Mouse (Mus musculus): ENCODE measurements around the gene Igf1r. TPM values are rescaled to one million over a fixed set of nuclear protein-coding genes. Genes with fewer than 3 reads are reported as not detected.

Gene Igf1r
- total RNA-seq, 2 experiments from 2014 or later: 32.5 to 38.4 TPM

DNA sequence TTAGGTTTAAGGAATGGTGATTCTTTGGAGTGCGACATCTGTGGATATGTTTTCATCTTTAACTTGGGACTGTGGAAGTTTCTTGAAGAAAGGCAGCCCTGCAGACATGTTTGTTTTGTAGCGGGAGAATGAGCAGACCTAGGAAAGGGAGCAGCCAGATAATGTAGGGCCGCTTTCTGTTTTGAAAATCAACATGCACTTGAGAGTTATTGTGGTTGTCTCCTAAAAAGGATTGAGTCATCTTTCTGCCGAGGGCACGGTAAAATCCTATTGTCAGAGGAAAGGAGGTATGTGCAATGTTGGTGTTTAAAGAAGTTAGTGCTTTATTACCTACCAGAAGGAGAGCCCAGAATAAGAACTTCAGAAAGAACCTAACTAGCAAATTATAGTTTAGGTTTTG lies 2.6 kb downstream of the Igf1r start:
- DNase-seq (ENCODE audit: extremely low spot score in 1 of 2, low spot score in 1 of 2): no peak

DNA sequence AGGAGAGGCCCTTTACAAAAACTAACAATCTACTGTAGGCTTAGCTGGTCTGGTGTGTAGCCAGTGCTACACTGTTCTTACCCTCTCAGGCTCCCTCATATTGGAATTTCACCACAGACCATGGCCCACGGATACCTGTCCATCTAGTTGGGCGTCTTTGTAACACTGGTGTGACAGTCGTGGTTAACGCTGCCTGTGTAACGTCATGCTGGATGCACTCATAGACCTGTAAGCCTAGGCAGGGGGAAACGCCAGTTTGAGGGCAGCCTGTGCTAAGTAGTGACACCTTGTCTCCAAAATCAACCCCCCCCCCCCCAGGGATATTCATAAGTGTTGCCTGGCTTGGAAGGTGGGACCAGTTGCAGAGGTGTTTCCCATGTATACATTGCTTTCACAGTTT lies 4.7 kb downstream of the Igf1r start:
- DNase-seq (ENCODE audit: extremely low spot score in 1 of 2, low spot score in 1 of 2): no peak

DNA sequence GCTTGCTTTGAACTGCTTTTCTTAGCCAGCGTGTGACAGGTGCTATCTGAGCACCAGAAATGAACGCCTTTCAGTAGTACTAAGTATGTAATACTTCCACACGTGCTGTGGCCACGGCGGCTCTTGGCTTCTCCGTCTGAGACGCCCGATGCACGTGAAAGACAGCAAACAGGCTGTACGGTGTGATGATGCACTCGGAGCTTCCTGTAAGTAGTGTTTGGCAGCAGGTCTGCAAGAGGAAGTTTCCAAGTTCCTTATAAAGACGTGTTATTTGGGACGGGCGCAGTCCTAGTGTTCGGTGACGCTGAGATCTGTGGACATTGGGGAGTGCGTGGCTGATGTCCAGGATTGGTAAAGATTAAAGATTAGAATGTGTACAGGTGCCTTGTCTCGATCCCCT lies 5.4 kb downstream of the Igf1r start:
- DNase-seq (ENCODE audit: extremely low spot score in 1 of 2, low spot score in 1 of 2): no peak

DNA sequence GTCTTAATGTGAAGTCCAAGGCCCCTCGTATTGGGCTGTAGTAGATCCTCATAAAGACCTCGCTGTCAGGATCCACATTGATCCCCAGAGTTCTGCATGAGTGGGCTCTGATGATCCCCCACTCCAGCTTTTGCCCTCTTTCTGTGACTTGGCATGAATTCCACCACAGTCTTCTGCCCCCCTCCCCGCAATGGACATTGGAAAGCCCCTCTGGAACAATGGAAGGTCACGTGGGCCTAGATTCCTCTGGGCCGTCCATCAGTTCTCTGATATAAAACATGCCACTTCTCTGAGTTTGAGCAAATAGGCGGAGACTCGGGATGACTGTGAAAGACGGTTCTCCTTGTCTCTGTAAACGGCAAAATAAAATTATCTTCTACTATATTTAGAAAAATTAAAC lies 8.1 kb downstream of the Igf1r start:
- no peak for DNase-seq (ENCODE audit: extremely low spot score in 1 of 2, low spot score in 1 of 2)

DNA sequence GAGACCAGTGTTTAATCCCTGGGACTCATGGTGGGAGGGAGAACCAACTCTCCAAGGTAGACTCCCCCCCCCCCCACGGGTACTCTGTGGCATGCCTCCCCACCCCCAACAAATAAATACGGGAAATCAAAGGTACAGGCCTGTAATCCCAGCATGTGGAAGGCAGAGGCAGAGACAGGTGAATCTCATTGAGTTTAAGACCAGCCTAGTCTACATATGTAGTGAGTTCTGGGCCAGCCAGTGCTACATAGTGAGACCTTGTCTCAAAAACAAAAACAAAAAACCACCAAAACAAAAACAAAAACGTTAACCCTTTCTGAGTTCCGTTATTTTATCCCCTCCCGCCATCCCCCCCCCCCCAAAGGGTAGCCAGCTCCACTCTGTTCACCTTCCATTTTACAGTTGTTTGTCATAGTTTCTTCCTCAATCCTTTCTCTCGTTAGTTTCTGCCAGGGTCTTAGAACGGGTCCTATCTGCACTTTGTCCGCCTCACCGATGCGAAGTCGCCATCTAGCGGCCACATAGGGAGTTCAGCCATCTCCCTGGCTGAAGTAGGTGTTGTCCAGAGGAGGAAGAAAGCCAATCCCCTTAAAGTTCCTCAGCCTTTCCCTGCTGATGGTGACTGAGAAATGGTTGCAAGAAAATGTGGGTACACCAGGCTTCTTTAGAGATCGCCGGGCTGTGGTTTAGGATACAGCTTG lies 9.1 kb downstream of the Igf1r start:
- peak; percentile 62 to 82 for DNase-seq (ENCODE audit: extremely low spot score in 1 of 2, low spot score in 1 of 2)

DNA sequence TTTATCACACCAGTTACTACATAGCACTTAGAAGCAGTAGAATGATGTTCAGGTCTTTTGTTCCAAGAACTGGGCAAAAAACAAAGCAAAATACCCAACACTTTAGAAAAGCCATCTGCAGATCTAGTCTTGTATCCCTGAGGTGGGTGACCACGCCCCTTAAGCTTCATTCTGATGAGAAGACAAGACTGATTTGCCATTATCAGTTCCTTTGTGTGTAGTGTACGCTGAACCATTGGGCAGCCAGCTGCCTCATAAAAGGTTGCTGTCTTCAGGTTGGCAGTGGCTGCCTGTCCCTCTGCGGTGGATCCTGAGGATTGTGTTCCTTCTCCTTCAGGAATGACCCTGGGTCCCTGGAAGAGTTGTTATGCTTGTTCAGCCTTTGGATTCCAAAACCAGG lies 11.1 kb downstream of the Igf1r start:
- DNase-seq (ENCODE audit: extremely low spot score in 1 of 2, low spot score in 1 of 2): no peak

DNA sequence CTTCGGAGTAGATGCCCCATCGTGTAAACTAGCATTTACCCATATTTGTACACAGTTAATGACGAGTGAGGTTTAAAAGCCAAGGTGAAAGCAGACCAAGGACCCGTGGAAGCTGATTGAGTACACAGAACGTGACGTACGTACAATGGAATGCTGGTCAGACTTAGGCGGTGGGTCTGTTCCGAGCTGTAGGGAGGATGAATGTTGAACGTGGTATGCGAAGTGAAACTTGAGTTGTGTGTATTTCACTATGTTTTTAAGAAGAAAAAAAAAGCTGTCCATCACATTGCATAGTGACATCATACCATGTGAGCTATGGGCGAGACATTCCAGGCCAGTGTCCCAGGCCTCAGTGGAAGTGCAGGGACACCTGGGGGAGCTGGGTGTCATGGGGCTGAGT lies 15.8 kb downstream of the Igf1r start:
- no peak for DNase-seq (ENCODE audit: extremely low spot score in 1 of 2, low spot score in 1 of 2)

DNA sequence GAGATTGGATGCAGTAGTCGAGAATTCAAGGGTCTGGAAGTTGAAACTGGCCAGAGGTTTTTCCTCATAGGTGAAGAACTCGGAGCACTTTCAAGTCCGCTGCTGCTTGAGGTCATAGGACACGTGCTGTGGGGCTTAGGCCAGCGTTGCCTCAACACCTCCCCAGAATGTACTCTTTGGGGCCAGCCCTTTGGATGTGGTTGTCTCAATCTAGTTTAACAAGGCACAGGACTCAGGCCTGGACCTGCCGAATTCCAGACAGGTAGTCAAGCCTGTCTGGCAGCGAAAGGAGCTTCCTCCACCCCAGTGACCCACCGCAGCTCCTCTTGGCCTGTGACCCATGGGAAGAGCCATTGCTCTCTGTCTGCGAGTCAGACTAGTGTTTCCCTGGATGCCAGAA lies 16.4 kb downstream of the Igf1r start:
- DNase-seq (ENCODE audit: extremely low spot score in 1 of 2, low spot score in 1 of 2): no peak

DNA sequence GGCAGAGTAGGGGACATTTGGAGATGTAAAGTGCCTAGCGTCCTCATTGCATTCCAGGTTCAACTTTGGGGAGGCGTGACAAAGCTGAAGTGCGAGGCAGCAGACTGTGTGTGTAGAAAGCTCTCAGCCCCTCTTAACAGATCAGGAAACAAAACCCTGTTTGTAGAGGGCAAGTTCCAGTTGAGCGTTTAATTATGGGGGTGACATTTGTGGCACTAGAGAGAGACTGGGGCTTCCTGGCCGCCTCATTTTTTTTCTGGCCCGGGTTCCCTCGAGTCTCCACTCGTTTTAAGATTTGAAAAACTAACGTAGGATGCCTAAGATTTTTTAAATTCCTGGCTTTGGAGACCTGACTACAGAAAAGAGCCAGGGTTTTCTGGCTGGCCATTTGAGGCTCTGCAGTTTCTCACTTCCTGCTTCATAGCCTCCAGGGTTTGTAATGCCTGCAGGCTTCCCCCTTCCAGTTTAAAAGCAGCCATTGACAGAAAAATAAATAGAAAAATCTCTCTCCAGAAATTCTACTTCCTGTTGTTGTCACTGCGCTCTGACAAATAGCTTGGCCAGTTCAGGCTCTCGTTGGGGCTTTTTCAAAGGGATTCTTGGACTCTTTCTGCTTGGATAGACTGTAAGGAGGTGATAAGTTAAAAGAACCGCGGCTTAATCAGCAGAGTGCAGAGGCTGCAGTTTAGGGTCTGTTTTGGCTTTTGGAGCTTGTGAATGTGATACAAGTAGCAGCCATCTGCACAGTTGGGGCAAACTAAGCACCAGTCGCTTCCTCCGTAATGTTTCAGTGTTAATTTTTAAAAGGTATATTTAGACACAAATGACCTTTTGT lies 20.8 kb downstream of the Igf1r start:
- DNase-seq (ENCODE audit: extremely low spot score in 1 of 2, low spot score in 1 of 2): no peak

DNA sequence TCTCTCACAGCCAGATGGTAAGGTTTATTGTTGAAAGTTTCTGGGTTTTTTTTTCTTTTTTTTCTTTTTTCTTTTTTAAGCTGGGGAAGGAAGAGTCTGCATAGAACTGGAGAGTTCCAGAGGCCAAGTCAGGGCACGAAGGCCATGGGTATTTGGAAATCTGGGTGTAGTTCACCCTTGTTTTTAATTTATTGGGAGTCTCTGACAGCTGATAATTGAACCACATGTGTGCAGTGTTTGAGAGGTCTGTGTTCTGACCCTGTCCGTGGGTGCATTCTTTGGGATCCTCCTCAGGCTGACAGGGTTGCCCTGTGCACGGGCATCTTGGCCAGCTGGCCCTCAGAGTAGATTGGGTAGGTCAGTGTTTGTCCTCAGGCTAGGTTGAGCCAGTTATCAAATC lies 29.3 kb downstream of the Igf1r start:
- DNase-seq (ENCODE audit: extremely low spot score in 1 of 2, low spot score in 1 of 2): no peak

DNA sequence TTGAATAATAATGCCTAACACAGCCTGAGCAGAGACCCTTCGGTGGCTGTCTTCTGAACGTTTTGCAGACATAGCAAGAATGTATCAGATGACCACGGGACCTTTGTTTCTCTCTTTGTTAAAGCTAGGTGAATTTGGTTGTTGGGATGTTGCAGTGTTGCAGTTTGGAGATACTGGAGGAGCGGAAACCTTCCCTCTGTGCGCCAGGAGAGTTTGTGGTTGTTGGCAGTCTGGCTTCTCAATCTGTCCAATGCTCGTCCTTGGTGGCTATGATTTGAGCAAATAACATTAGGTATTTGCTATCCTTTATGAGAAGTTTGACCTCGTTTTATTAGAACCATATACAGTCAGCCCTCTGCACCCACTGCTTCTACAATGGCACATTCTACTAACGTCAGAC lies 30.2 kb downstream of the Igf1r start:
- no peak for DNase-seq (ENCODE audit: extremely low spot score in 1 of 2, low spot score in 1 of 2)

DNA sequence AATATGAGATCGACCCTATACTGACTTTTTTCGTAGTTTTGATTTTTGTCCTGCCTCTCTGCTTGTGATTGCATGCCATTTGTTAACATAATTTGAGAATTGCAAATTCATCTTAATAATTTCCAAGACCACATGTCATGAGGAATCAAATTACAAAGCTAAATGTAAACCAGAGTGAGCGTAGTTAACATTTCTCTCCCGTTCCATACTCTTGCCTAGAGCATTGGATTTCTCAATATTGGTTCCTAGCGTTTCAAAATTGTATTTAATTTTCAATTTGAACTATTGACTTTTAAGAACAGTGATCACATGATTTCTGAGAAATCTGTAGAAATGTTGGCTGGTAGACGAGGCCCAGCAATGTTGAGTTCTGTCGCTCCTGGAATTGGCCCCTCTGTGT lies 30.8 kb downstream of the Igf1r start:
- no peak for DNase-seq (ENCODE audit: extremely low spot score in 1 of 2, low spot score in 1 of 2)

DNA sequence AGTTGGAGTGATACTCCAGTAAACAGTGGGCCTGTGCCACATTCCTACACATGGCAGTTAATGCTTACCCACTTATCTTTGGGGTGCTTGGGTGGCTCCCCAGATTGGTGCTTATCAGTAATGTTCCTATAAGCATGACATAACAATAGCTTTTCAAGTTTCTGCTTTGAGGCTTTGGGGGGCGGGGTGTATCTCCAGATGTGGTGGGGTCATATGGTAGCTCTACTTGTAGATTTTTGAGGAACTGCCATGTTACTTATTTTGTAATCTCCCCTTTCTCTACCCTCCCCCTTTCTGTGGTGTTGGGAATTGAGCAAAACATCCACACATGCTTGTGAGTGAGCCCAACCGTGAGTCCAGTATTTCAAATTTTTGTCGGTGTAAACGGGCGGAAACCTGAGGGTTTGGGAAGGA lies 32.4 kb downstream of the Igf1r start:
- DNase-seq (ENCODE audit: extremely low spot score in 1 of 2, low spot score in 1 of 2): no peak

DNA sequence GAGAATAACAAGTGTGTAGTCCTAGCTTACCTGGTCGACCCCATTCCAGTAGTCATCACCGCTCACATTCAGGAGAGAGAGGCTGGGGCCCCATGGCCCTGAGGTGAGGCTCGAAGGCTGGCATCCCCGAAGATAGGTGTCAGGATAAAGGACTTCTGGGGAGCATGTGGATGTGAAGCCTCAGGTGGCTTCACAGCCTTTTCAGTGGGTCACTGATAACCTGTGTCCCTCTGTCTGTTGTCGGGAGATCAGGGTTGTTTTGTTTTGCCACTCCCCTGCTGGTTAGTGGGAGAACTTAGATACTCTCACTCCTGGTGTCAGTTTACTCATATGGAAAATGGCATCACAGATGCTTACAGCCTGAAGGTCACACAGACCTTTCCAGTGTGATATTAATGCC lies 32.9 kb downstream of the Igf1r start:
- DNase-seq (ENCODE audit: extremely low spot score in 1 of 2, low spot score in 1 of 2): no peak

DNA sequence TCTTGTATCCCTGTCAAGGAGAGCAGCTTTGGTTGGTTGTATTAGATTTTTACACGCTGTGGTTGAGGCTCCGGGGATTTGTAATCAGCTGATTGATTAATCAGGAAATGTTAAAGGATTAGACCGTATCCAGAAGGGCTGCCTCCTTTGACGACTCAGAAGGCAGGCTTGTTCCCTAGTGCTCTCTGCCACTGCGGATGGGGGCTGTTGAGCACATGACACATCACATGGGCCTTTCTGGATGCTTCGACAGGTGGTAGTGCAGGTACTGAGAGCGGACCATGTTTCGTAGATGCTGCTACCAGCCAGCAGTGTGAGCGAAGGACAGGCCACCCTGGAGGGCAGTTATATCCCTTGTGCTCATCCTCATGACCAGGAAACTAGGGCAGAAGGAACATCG lies 33.6 kb downstream of the Igf1r start:
- no peak for DNase-seq (ENCODE audit: extremely low spot score in 1 of 2, low spot score in 1 of 2)

DNA sequence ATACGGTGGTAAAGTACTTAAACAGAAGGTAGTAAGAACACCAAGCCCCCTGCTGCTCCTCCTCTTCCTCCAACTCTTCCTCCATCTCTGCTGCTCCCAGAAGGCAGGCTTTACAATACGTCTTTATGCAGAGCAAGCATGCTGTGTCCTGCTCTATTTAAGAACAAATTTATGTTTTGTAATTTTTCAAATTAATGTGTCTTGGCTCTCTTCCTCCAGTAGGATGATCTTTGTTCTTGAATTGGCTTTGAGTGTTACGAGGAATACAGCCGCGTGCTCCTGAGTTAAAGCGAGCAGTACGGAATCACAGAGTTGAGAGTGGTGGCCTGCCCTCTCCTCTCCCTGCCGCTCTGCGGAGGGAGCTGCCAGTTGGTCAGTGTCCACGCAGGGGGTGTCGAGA lies 34.2 kb downstream of the Igf1r start:
- no peak for DNase-seq (ENCODE audit: extremely low spot score in 1 of 2, low spot score in 1 of 2)

DNA sequence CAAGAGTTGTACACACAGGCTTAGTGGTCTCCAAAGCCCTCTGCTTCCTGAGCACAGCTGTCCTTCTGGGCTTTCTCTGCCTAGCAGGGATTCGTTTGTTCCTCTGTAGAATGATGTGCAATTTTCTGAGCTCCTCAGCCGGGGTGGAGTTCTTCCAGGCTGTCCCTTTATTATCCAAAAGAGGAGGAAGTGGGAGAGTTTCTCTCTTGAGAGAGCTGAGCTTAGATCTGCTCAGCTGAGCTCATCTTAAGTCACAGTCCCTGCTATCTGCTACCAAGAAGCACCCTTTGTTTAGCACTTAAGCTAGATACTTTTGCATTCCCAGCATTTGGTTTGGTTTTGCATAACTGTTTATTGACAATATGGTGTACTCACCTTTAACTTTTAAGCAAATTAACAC lies 36.7 kb downstream of the Igf1r start:
- no peak for DNase-seq (ENCODE audit: extremely low spot score in 1 of 2, low spot score in 1 of 2)

DNA sequence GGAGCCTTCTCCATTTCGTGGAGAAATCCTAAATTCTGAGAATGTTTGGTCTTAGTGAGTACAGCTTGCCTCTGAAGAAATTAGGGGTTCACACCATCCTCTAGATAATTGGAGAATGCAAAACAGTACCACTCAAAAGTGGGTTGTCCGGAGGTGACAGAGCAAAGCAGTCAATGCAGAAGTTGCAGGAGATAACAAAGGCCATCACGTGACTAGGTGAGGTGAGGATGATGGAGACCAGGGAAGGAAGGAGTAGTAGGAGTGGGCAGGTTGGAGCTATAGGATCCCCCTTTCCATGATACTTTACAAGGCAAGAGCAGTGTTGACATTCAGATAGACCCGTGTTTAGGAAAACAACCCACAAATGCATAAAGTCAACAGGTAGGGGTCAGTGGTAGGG lies 41.0 kb downstream of the Igf1r start:
- no peak for DNase-seq (ENCODE audit: extremely low spot score in 1 of 2, low spot score in 1 of 2)

DNA sequence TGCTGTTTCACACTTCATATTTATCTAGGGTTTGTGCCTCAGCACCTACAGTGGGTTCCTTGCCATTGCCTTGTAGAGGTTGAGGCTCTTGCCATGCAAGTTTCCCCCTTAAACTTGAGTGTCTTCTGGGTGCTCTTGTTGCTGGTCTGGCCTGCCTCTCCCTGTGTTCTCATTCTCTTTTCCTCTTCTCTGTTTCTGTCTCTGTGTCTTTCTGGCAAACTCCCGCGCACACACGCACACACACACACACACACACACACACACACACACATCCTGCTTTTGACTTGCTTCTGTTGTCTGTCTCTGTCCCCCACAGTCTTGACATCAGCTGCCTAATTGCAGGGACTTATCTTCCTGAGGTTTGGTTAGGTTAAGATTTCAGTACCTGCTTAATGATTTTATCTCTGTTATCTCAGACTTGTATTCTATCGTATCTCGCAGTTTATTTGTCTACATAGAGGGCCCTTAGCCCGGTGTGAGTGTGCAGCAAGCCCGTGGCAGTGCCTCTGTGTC lies 41.8 kb downstream of the Igf1r start:
- no peak for DNase-seq (ENCODE audit: extremely low spot score in 1 of 2, low spot score in 1 of 2)

DNA sequence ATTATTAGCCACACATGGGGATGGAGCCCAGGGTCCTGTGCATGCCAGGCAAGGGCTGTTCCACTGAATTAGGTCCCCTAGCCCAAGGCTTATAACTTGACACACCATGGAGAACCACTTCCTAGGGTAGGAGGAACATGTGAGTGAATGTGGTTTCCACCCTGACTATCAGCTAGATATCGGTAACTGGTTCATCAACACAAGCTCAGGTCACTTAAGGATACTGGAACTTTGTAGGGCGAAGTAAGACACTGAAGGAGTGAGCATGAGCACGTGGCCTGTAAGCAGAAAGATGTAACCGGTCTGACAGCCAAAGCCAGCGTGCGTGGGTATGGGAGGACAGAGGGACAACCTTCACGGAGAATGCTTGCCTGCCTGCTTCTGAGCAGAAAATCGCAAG lies 42.6 kb downstream of the Igf1r start:
- DNase-seq (ENCODE audit: extremely low spot score in 1 of 2, low spot score in 1 of 2): no peak

DNA sequence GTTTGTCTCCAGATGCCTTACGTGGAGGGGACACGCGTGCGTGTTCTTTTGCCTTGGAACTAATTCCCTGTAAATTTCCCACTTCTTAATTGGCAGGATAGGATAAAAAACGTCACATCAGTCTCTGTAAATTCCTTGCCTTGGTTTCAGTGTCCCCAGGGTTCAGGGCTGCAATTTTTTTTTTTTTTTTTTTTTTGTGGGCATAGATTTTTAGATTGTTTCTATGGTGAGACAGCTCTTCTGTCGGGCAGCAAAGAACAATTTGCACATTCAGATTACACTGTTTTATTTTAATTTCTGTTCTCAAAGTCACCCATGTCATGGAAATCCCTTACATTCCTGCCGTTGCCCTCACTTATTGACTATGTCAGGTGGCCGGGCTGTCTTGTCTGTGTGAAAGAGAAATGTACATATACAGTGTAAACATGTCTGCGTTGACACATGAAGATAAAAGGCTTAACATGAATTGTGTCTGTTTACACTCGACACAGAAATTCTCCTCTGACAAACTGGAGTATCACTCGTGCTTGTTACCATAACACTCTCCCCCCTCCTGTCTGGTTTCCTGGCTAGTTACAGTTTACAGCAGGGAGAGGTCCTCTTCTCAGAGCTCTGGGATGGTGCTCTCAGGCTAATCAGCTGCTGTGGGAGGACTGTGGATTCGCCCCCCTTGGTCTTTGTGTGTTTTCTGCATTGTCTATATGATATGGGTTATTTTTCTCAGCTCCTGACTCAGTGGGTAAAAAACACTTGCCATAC lies 43.8 kb downstream of the Igf1r start:
- DNase-seq (ENCODE audit: extremely low spot score in 1 of 2, low spot score in 1 of 2): no peak
